Mouse (Mus musculus): ENCODE measurements around the gene Nkapd1. TPM values are rescaled to one million over a fixed set of nuclear protein-coding genes. Genes with fewer than 3 reads are reported as not detected.

The Nkapd1 gene
- polyA plus RNA-seq, 2 experiments: 20.4 to 27.8 TPM

DNA sequence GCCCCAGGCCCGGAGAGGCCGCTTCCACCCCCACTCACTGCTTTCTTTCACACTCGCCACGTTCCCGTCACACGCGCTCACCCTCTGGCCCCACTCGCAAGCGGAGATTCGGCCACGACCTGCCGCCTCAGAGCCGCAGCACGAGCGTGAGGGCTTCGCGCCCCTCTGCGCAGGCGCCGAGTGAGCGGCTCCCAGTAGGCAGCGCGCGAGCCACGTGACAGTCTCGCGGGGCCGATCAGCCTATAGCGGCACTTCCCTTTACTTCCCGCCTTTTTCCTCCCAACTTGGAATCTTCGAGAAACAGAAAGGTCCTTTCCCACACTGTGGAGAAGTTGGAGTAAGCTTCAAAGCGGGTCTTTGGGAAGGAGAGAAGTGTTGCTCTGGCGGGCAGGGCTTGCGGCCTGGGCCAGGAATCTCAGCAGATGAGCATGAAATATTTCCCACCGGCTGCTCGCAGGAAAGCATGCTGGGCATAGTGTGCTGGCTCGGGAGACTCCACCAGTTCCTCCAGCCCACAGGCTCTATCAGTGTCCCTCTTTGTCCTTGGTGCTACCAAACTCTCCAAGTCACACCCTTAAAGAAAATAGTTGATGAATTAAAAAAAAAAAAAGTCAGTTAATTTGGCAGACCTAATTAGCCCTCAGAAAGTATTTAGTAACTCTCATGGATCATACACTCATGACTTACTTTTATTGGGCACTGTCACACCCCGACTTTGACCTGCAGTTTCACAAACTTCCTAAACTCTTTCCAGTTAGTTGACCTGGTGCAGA, 55.9 kb downstream of the Nkapd1 start, which contains the start of gene Tex12:
Gene Tex12, minus strand, starts transcription at position 181 of the 773 bp plus-strand sequence.
- no peak for TF ChIP-seq POLR2A (IDR thresholded peaks at IDR 0.05; ENCODE audit: borderline replicate concordance, extremely low read depth, insufficient read depth, insufficient read length)
- Histone ChIP-seq H3K9me3 (ENCODE audit: control insufficient read depth, low read length) (no peaks in the 10 kb centered on the region), H3K4me1 (ENCODE audit: control insufficient read depth, insufficient read depth, low read length) (no peaks in the 10 kb centered on the region), H3K4me2 (replicated peaks; ENCODE audit: low read depth, low read length, severe bottlenecking) (no peak within 1 kb of the TSS), H3K36me3 (ENCODE audit: control insufficient read depth, insufficient read depth, low read length) (no peaks in the 10 kb centered on the region), H3K4me3 (replicated peaks; ENCODE audit: low read length) (no peak within 1 kb of the TSS), H3K27me3 (ENCODE audit: control insufficient read depth, insufficient read depth, low read length) (no peaks in the 10 kb centered on the region), H3K9ac (ENCODE audit: low read depth, low read length, severe bottlenecking) (no peak within 1 kb of the TSS), H3K27ac (replicated peaks; ENCODE audit: low read depth, low read length) (no peak within 1 kb of the TSS)
- ATAC-seq (ENCODE audit: low FRiP score, low read depth) (no peak), DNase-seq (ENCODE audit: low spot score) (no peak)
- WGBS: 85% methylated on average over 38 of the region's 38 CpGs

Other genes starting within 250 kb of the Nkapd1 start
- 0.74 and 0.93 TPM in 2 replicates for gene Plet1, start 122.9 kb downstream of the Nkapd1 start, polyA plus RNA-seq (2012; rRNA removed)
- 0.41 and 0.70 TPM in 2 replicates for gene Plet1, start 122.9 kb downstream of the Nkapd1 start, polyA plus RNA-seq (2014; fragmentation: Nextera tagmentation; extraction: Ambion mirVana)
- 49.3 and 64.3 TPM in 2 replicates for gene Pts, start 88.7 kb downstream of the Nkapd1 start, polyA plus RNA-seq (2012; rRNA removed)
- 64.2 and 72.3 TPM in 2 replicates for gene Pts, start 88.7 kb downstream of the Nkapd1 start, polyA plus RNA-seq (2014; fragmentation: Nextera tagmentation; extraction: Ambion mirVana)
- 2.2 and 2.4 TPM in 2 replicates for gene Il18, start 62.6 kb downstream of the Nkapd1 start, polyA plus RNA-seq (2012; rRNA removed)
- gene Il18, start 62.6 kb downstream of the Nkapd1 start, polyA plus RNA-seq (2014; fragmentation: Nextera tagmentation; extraction: Ambion mirVana): 2.4 and 2.9 TPM in 2 replicates
- 0.09 and 0.26 TPM in 2 replicates for gene Bco2, start 62.3 kb downstream of the Nkapd1 start, polyA plus RNA-seq (2012; rRNA removed)
- 0.12 and 0.14 TPM in 2 replicates for gene Bco2, start 62.3 kb downstream of the Nkapd1 start, polyA plus RNA-seq (2014; fragmentation: Nextera tagmentation; extraction: Ambion mirVana)
- gene Tex12, start 56.1 kb downstream of the Nkapd1 start, polyA plus RNA-seq (2012; rRNA removed): not detected in 2 replicates
- not detected in 2 replicates for gene Tex12, start 56.1 kb downstream of the Nkapd1 start, polyA plus RNA-seq (2014; fragmentation: Nextera tagmentation; extraction: Ambion mirVana)
- 170 and 197 TPM in 2 replicates for gene Sdhd, start 13.7 kb downstream of the Nkapd1 start, polyA plus RNA-seq (2012; rRNA removed)
- gene Sdhd, start 13.7 kb downstream of the Nkapd1 start, polyA plus RNA-seq (2014; fragmentation: Nextera tagmentation; extraction: Ambion mirVana): 258 and 266 TPM in 2 replicates
- 145 and 238 TPM in 2 replicates for gene Timm8b, start 13.6 kb downstream of the Nkapd1 start, polyA plus RNA-seq (2012; rRNA removed)
- 239 and 244 TPM in 2 replicates for gene Timm8b, start 13.6 kb downstream of the Nkapd1 start, polyA plus RNA-seq (2014; fragmentation: Nextera tagmentation; extraction: Ambion mirVana)
- 2.2 and 2.3 TPM in 2 replicates for gene Pih1d2, start 143 bp downstream of the Nkapd1 start, polyA plus RNA-seq (2012; rRNA removed)
- gene Pih1d2, start 143 bp downstream of the Nkapd1 start, polyA plus RNA-seq (2014; fragmentation: Nextera tagmentation; extraction: Ambion mirVana): 2.5 and 3.2 TPM in 2 replicates
- 24.3 and 30.4 TPM in 2 replicates for gene Dlat, start 42.3 kb upstream of the Nkapd1 start, polyA plus RNA-seq (2012; rRNA removed)
- gene Dlat, start 42.3 kb upstream of the Nkapd1 start, polyA plus RNA-seq (2014; fragmentation: Nextera tagmentation; extraction: Ambion mirVana): 49.5 and 57.3 TPM in 2 replicates
- gene Dixdc1, start 122.1 kb upstream of the Nkapd1 start, polyA plus RNA-seq (2012; rRNA removed): 16.4 and 17.5 TPM in 2 replicates
- gene Dixdc1, start 122.1 kb upstream of the Nkapd1 start, polyA plus RNA-seq (2014; fragmentation: Nextera tagmentation; extraction: Ambion mirVana): 16.1 and 18.9 TPM in 2 replicates
- 3.8 and 4.9 TPM in 2 replicates for gene 2310030G06Rik, start 129.1 kb upstream of the Nkapd1 start, polyA plus RNA-seq (2012; rRNA removed)
- 5.2 and 5.4 TPM in 2 replicates for gene 2310030G06Rik, start 129.1 kb upstream of the Nkapd1 start, polyA plus RNA-seq (2014; fragmentation: Nextera tagmentation; extraction: Ambion mirVana)
- 78.2 and 80.7 TPM in 2 replicates for gene Cryab, start 133.9 kb upstream of the Nkapd1 start, polyA plus RNA-seq (2012; rRNA removed)
- gene Cryab, start 133.9 kb upstream of the Nkapd1 start, polyA plus RNA-seq (2014; fragmentation: Nextera tagmentation; extraction: Ambion mirVana): 87.2 and 117 TPM in 2 replicates
- 53.0 and 61.6 TPM in 2 replicates for gene Hspb2, start 134.9 kb upstream of the Nkapd1 start, polyA plus RNA-seq (2012; rRNA removed)
- 47.8 and 78.7 TPM in 2 replicates for gene Hspb2, start 134.9 kb upstream of the Nkapd1 start, polyA plus RNA-seq (2014; fragmentation: Nextera tagmentation; extraction: Ambion mirVana)
- 7.4 and 7.7 TPM in 2 replicates for gene Fdxacb1, start 150.8 kb upstream of the Nkapd1 start, polyA plus RNA-seq (2012; rRNA removed)
- gene Fdxacb1, start 150.8 kb upstream of the Nkapd1 start, polyA plus RNA-seq (2014; fragmentation: Nextera tagmentation; extraction: Ambion mirVana): 10.6 and 10.8 TPM in 2 replicates
- gene Alg9, start 157.6 kb upstream of the Nkapd1 start, polyA plus RNA-seq (2012; rRNA removed): 33.2 and 41.9 TPM in 2 replicates
- 35.8 and 35.9 TPM in 2 replicates for gene Alg9, start 157.6 kb upstream of the Nkapd1 start, polyA plus RNA-seq (2014; fragmentation: Nextera tagmentation; extraction: Ambion mirVana)
- 27.1 and 27.6 TPM in 2 replicates for gene 1110032A03Rik, start 158.1 kb upstream of the Nkapd1 start, polyA plus RNA-seq (2012; rRNA removed)
- 25.5 and 29.5 TPM in 2 replicates for gene 1110032A03Rik, start 158.1 kb upstream of the Nkapd1 start, polyA plus RNA-seq (2014; fragmentation: Nextera tagmentation; extraction: Ambion mirVana)
- 25.2 and 27.3 TPM in 2 replicates for gene Ppp2r1b, start 227.8 kb upstream of the Nkapd1 start, polyA plus RNA-seq (2012; rRNA removed)
- gene Ppp2r1b, start 227.8 kb upstream of the Nkapd1 start, polyA plus RNA-seq (2014; fragmentation: Nextera tagmentation; extraction: Ambion mirVana): 51.0 and 53.8 TPM in 2 replicates

Data from limb, embryonic 14.5 days (tissue).